Mouse (Mus musculus): ENCODE measurements around the gene Stum.
"Not testable (repeated sequence)": the region's sequence is repeated elsewhere in the genome, so short reads cannot be mapped to it uniquely, and the experiment has no call there.

Gene Stum

GRCm38 (mm10) chr1:180405576-180406335 lies 77.5 kb downstream of the Stum start:
- DNase-seq (ENCODE audit: low read depth, low spot score): no peak

GRCm38 (mm10) chr1:180404706-180405105 lies 78.6 kb downstream of the Stum start:
- DNase-seq (ENCODE audit: low read depth, low spot score): no peak

GRCm38 (mm10) chr1:180403694-180404606 lies 79.4 kb downstream of the Stum start:
- DNase-seq (ENCODE audit: low read depth, low spot score): peak; percentile 20

- DNase-seq (ENCODE audit: low read depth, low spot score): no peak
Measured at GRCm38 (mm10) chr1:180403357-180403693, 80.0 kb downstream of the Stum start.

- DNase-seq (ENCODE audit: low read depth, low spot score): no peak
Measured at GRCm38 (mm10) chr1:180402481-180403081, 80.7 kb downstream of the Stum start.

- no peak for DNase-seq (ENCODE audit: low read depth, low spot score)
Measured at GRCm38 (mm10) chr1:180401725-180402124, 81.6 kb downstream of the Stum start.

GRCm38 (mm10) chr1:180400691-180401455 lies 82.4 kb downstream of the Stum start:
- DNase-seq (ENCODE audit: low read depth, low spot score): no peak

GRCm38 (mm10) chr1:180398446-180398845 lies 84.9 kb downstream of the Stum start:
- no peak for DNase-seq (ENCODE audit: low read depth, low spot score)

- no peak for DNase-seq (ENCODE audit: low read depth, low spot score)
Measured at GRCm38 (mm10) chr1:180397734-180398133, 85.6 kb downstream of the Stum start.

GRCm38 (mm10) chr1:180393873-180394272 lies 89.4 kb downstream of the Stum start:
- no peak for DNase-seq (ENCODE audit: low read depth, low spot score)

GRCm38 (mm10) chr1:180393017-180393797 lies 90.1 kb downstream of the Stum start:
- DNase-seq (ENCODE audit: low read depth, low spot score): no peak

- no peak for DNase-seq (ENCODE audit: low read depth, low spot score)
Measured at GRCm38 (mm10) chr1:180392137-180392798, 91.0 kb downstream of the Stum start.

GRCm38 (mm10) chr1:180391575-180391945 lies 91.7 kb downstream of the Stum start:
- DNase-seq (ENCODE audit: low read depth, low spot score): no peak

- peak; percentile 46 for DNase-seq (ENCODE audit: low read depth, low spot score)
Measured at GRCm38 (mm10) chr1:180390746-180391574, 92.3 kb downstream of the Stum start.

GRCm38 (mm10) chr1:180390321-180390731 lies 93.0 kb downstream of the Stum start:
- DNase-seq (ENCODE audit: low read depth, low spot score): no peak

- DNase-seq (ENCODE audit: low read depth, low spot score): not testable (repeated sequence)
Measured at GRCm38 (mm10) chr1:180389213-180389760, 94.0 kb downstream of the Stum start.

GRCm38 (mm10) chr1:180388481-180388880 lies 94.8 kb downstream of the Stum start:
- DNase-seq (ENCODE audit: low read depth, low spot score): no peak

GRCm38 (mm10) chr1:180387750-180388480 lies 95.4 kb downstream of the Stum start:
- DNase-seq (ENCODE audit: low read depth, low spot score): no peak
